Mouse (Mus musculus) heart, embryonic 15.5 days (tissue): ENCODE data around the gene Gm7257. TPM values are rescaled to one million over a fixed set of nuclear protein-coding genes. Genes with fewer than 3 reads are reported as not detected.

ENCODE experiments used
- ATAC-seq: fragments of 200-750 bp; cut with Nextera tagmentation; replicated peaks from 2 replicates; pipeline ENCODE4 v1.8.0; 2017; ENCODE audit warnings: low read depth, moderate TSS enrichment; ENCODE audit not compliant: insufficient number of reproducible peaks, insufficient read depth, low FRiP score
- H3K27ac ChIP-seq: fragments of 300-500 bp; sonication (generic); 2 replicates; pipeline ENCODE4 v1.5.1; 2015; ENCODE audit warnings: mild to moderate bottlenecking, inconsistent platforms
- H3K27me3 ChIP-seq: fragments of 300-500 bp; sonication (generic); 2 replicates; pipeline ENCODE4 v1.6.1; 2015; ENCODE audit warnings: inconsistent platforms
- H3K36me3 ChIP-seq: fragments of 300-500 bp; sonication (generic); 2 replicates; pipeline ENCODE4 v1.6.1; 2015; ENCODE audit warnings: mild to moderate bottlenecking, inconsistent platforms
- H3K4me1 ChIP-seq: fragments of 300-500 bp; sonication (generic); replicated peaks from 2 replicates; pipeline ENCODE4 v1.6.1; 2015; ENCODE audit warnings: inconsistent platforms
- H3K4me2 ChIP-seq: fragments of 300-500 bp; sonication (generic); 2 replicates; pipeline ENCODE4 v1.6.1; 2015; ENCODE audit warnings: inconsistent platforms, mild to moderate bottlenecking, moderate library complexity
- H3K4me3 ChIP-seq: fragments of 300-500 bp; sonication (generic); 2 replicates; pipeline ENCODE4 v1.5.1; 2015; ENCODE audit warnings: mild to moderate bottlenecking, inconsistent platforms
- H3K9ac ChIP-seq: fragments of 300-500 bp; sonication (generic); 2 replicates; pipeline ENCODE4 v1.6.1; 2015; ENCODE audit warnings: mild to moderate bottlenecking, inconsistent platforms
- H3K9me3 ChIP-seq: fragments of 300-500 bp; sonication (generic); replicated peaks from 2 replicates; pipeline ENCODE4 v1.6.1; 2016; ENCODE audit warnings: inconsistent platforms
- whole genome bisulfite sequencing: fragments of 180-500 bp; shearing (Covaris S2); methylation state at CpG from one replicate; pipeline ENCODE4 v1.1.7; 2015; ENCODE audit warnings: mixed read lengths; 5-methylcytosine and 5-hydroxymethylcytosine counted together
- polyA plus RNA-seq: library from polyadenylated mRNA; unstranded; fragments of >200 nt; fragmentation: Nextera tagmentation; extraction: Ambion mirVana; gene quantifications from 2 replicates; pipeline ENCODE4 v1.2.1, GENCODE M21; 2015

The Gm7257 gene
- polyA plus RNA-seq, result not detected in 2 replicates

DNA sequence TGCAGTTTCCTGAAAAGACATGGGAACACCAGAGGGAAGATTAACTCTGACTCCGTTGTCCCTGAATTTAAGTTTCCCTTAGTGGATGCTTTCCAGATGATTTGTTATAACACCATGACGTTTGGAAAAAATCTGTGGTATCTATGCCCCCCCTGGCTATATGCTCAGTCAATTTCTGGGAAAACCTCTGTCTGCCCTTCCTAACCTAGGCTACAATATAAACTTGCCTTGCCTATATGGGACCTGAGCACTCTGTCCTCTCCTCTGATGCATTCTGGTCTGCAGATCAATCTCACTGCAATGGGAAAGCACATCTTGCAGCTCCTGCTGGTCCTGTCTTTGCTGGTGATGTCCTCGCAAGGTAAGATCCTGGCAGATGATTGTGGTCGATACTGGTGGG lies at the start of gene Gm7257:
Gm7257 (plus strand) TSS at position 301 of the 400 bp plus-strand sequence.
- H3K4me2 ChIP-seq, result no peak within 1 kb of the TSS
- H3K9ac ChIP-seq, result no peak within 1 kb of the TSS
- no peaks in the 10 kb centered on the region; the same call in 1 of the 2 replicates for H3K9me3 ChIP-seq
- H3K27ac ChIP-seq, result no peak within 1 kb of the TSS
- H3K27me3 ChIP-seq, result no peaks in the 10 kb centered on the region
- H3K4me3 ChIP-seq, result no peak within 1 kb of the TSS
- H3K4me1 ChIP-seq, result no peaks in the 10 kb centered on the region
- ATAC-seq, result no peak
- no peaks in the 10 kb centered on the region for H3K36me3 ChIP-seq
- 67% methylated on average over 4 of the region's 4 CpGs for WGBS

DNA sequence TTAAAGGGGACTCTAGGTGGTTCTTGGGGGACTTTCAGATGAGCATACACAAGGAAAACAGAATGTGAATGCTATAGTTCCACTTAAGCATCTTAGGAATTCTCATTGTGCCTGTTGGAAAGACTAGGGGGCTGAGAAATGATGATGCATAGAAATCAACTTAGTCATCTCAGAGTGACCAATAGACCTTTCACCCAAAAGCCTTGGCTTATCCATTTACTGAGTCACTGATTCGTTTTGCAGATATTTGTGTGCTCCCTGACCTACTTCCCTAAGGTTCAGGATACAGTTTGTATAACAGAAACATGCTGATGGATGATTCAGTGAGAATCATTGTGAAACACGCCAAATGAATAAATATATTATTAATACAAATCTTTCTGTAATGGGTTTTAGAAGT lies 28.7 kb upstream of the Gm7257 start:
- H3K4me2 ChIP-seq, result no peak overlapping the region
- H3K4me3 ChIP-seq, result no peak overlapping the region
- H3K36me3 ChIP-seq, result no peaks in the 10 kb centered on the region
- ATAC-seq, result no peak
- no peaks in the 10 kb centered on the region for H3K9me3 ChIP-seq
- 38% methylated on average over 2 of the region's 2 CpGs for WGBS
- no peak overlapping the region for H3K9ac ChIP-seq
- no peaks in the 10 kb centered on the region for H3K4me1 ChIP-seq
- H3K27me3 ChIP-seq, result no peaks in the 10 kb centered on the region
- no peak overlapping the region for H3K27ac ChIP-seq

DNA sequence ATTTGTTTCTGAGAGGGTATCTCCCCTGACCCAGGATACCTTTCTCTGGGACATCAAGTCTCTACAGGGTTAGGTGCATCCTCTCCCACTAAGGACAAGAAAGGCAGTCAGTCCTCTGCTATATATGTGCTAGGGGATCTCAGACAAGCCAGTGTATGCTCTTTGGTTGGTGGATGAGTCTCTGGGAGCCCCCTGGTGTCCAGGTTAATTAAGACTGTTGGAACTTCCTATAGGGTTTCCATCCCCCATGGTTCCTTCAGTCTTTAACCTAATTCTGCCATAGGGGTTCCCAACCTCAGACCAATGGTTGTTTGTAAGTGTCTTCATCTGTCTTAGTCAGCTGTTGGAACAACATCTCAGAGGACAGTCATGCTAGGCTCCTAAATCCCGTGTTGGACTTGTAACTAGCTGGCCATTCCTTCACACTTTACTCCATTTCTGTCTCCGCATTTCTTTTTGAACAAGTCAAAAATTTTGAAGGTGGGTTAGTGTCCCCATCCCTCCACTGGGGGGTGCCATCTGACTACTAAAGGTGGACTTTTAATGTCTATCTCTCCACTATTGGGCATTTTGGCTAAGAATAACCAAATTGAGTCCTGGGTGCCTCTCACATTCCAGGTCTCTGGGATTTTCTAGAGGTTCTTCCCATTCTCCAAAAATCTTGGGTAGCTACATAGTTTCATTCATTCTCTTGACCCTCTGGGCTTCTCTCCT lies 3.5 kb downstream of the Gm7257 start:
- 31% methylated on average over 2 of the region's 2 CpGs for WGBS
- no peaks in the 10 kb centered on the region for H3K36me3 ChIP-seq
- H3K4me3 ChIP-seq, result no peak overlapping the region
- H3K27ac ChIP-seq, result no peak overlapping the region
- no peak overlapping the region for H3K4me2 ChIP-seq
- no peaks in the 10 kb centered on the region for H3K4me1 ChIP-seq
- no peak for ATAC-seq
- H3K9ac ChIP-seq, result no peak overlapping the region
- H3K9me3 ChIP-seq, result no peaks in the 10 kb centered on the region; the same call in 1 of the 2 replicates
- H3K27me3 ChIP-seq, result no peaks in the 10 kb centered on the region

DNA sequence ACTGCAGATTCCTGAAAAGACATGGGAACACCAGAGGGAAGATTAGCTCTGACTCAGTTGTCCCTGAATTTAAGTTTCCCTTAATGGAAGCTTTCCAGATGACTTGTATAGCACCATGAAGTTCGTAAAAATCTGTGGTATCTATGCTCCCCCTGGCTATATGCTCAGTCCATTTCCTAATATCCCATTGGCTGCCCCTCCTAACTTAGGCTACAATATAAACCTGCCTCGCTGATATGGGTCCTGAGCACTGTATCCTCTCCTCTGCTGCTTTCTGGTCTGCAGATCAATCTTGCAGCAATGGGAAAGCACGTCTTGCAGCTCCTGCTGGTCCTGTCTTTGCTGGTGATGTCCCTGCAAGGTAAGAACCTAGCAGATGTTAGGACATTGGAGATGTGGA lies 43.7 kb downstream of the Gm7257 start, which contains the start of gene Gm9513:
Gm9513 (plus strand) TSS at position 301 of the 400 bp plus-strand sequence.
- WGBS, result 52% methylated on average over 3 of the region's 3 CpGs
- Histone ChIP-seq H3K27ac (no peak within 1 kb of the TSS), H3K4me2 (no peak within 1 kb of the TSS), H3K36me3 (no peaks in the 10 kb centered on the region), H3K9me3 (no peaks in the 10 kb centered on the region), H3K9ac (no peak within 1 kb of the TSS), H3K4me3 (no peak within 1 kb of the TSS), H3K4me1 (no peaks in the 10 kb centered on the region), H3K27me3 (no peaks in the 10 kb centered on the region)
- no peak for ATAC-seq

Other genes with a start within 250 kb of the Gm7257 start
- not detected in 2 replicates for gene Gm9513, start 43.8 kb downstream of the Gm7257 start, polyA plus RNA-seq
- gene Gm5615, start 110.1 kb downstream of the Gm7257 start, polyA plus RNA-seq, result not detected in 2 replicates
- not detected in 2 replicates for gene Gm17689, start 150.8 kb downstream of the Gm7257 start, polyA plus RNA-seq
- not detected in 2 replicates for gene A630095E13Rik, start 211.5 kb downstream of the Gm7257 start, polyA plus RNA-seq